Mouse (Mus musculus): ENCODE results near the gene Gal3st2. TPM values are rescaled to one million over a fixed set of nuclear protein-coding genes. Genes with fewer than 3 reads are reported as not detected.
"Not testable (repeated sequence)": the region's sequence is repeated elsewhere in the genome, so short reads cannot be mapped to it uniquely, and the experiment has no call there.

The Gal3st2 gene
- polyA plus RNA-seq (2012; ENCODE audit: insufficient read depth, insufficient read length, missing spikeins), result not detected in 2 replicates

DNA sequence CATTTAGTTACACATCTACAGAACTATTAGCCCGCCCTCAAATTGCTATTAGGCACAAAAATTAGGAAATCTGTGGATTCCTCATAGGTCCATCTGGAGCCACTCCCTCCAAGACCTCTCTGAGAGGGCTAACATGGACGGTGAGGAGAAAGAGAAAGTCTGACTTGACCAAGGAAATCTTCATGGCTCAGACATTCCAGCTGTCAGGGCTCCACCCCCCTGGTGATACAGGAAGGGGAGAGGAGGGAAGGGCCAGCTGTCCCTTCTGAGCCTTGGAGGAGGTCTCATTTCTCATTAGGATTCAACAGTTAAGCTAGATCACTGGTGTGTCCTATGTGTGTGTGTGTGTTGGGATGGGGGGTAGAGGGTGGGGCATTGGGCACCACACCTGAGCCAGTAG, at the start of gene Gal3st2:
TSS of gene Gal3st2 (plus strand) at position 259 of the 400 bp plus-strand sequence.
- not testable (repeated sequence) for H3K4me1 ChIP-seq (ENCODE audit: control insufficient read depth, insufficient read depth, insufficient read length, low read length); H3K27ac ChIP-seq (replicated peaks; ENCODE audit: low read depth, low read length); H3K4me3 ChIP-seq (ENCODE audit: insufficient read depth, low read depth, low read length)

DNA sequence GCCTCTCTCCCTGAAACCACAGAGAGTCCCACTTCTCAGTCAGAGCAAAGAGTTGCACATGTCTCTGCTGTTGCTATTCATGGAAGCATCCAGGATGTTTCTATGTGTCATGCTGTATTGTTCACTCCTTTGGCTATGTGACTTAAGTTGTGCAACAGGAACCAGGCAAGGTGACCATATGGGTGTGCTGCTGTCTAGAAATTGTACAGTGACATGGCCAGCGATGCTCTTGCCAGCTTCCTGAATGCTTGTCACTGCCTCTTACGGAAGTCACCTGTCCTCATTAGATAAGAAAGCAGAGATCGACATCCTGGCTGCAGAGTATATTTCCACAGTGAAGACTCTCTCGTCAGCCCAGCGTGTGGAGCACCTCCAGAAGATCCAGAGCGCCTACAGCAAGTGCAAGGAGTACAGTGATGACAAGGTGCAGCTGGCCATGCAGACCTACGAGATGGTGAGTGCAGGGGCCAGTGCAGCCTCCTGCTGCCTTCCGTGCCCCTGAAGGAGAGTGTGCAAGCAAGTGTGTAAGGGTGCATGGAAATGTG, 49.5 kb upstream of the Gal3st2 start:
- Histone ChIP-seq H3K4me1 (ENCODE audit: control insufficient read depth, insufficient read depth, insufficient read length, low read length) (no peaks in the 10 kb centered on the region), H3K4me3 (ENCODE audit: insufficient read depth, low read depth, low read length) (no peak overlapping the region), H3K27ac (replicated peaks; ENCODE audit: low read depth, low read length) (no peak overlapping the region)

GRCm38 (mm10) chr1:93817823-93818532, 43.1 kb upstream of the Gal3st2 start:
- no peak overlapping the region for H3K4me3 ChIP-seq (ENCODE audit: insufficient read depth, low read depth, low read length)
- no peak overlapping the region for H3K27ac ChIP-seq (replicated peaks; ENCODE audit: low read depth, low read length)
- H3K4me1 ChIP-seq (ENCODE audit: control insufficient read depth, insufficient read depth, insufficient read length, low read length), result no peaks in the 10 kb centered on the region

- Histone ChIP-seq H3K4me1 (ENCODE audit: control insufficient read depth, insufficient read depth, insufficient read length, low read length) (no peaks in the 10 kb centered on the region), H3K27ac (replicated peaks; ENCODE audit: low read depth, low read length) (no peak overlapping the region), H3K4me3 (ENCODE audit: insufficient read depth, low read depth, low read length) (no peak overlapping the region)
These were observed 42.4 kb upstream of the Gal3st2 start for GRCm38 (mm10) chr1:93818722-93819121.

DNA sequence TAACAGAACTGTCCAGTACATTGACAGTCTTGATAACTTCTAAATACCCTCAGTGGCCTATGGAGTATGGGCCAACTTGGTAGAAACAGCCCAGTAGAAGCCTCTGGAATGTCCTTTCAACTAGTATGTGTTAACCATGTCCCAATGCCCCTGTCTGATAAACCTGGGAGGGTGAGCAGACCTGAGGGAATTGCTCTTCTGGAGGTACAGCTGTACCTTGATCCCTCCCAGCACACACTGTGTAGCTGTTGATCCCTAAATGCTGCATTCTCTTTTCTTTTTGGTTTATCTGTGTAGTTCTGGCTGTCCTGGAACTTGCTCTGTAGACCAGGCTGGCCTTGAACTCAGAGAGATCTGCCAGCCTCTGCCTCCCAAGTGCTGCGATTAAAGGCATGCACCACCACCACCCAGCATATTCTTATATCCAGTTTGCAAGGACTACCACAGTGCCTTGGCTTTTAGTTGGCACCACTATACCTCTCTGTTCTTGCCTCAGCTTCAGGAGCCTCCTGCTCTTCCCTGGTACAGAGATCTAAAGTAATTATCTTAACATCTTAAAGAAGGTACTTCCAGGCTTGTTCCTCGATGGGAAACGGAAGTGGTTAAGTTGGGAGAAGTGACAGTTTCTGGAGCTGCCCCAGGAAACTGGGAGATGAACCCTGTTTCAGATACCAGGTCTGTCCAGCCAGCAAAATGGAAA, 37.2 kb upstream of the Gal3st2 start:
- Histone ChIP-seq H3K4me3 (ENCODE audit: insufficient read depth, low read depth, low read length) (no peak overlapping the region), H3K27ac (replicated peaks; ENCODE audit: low read depth, low read length) (0 out of 2 replicates have a peak overlapping the region, but pooled peaks have one; percentile 8), H3K4me1 (ENCODE audit: control insufficient read depth, insufficient read depth, insufficient read length, low read length) (peaks cover 5% of the 10 kb centered on the region; the same call in 1 of the 2 replicates)

- peaks cover 5% of the 10 kb centered on the region; the same call in 1 of the 2 replicates for H3K4me1 ChIP-seq (ENCODE audit: control insufficient read depth, insufficient read depth, insufficient read length, low read length)
These were observed 36.5 kb upstream of the Gal3st2 start, which contains the start of gene D2hgdh for GRCm38 (mm10) chr1:93824609-93825008. TSS of gene D2hgdh (plus strand) at chr1:93824909.

DNA sequence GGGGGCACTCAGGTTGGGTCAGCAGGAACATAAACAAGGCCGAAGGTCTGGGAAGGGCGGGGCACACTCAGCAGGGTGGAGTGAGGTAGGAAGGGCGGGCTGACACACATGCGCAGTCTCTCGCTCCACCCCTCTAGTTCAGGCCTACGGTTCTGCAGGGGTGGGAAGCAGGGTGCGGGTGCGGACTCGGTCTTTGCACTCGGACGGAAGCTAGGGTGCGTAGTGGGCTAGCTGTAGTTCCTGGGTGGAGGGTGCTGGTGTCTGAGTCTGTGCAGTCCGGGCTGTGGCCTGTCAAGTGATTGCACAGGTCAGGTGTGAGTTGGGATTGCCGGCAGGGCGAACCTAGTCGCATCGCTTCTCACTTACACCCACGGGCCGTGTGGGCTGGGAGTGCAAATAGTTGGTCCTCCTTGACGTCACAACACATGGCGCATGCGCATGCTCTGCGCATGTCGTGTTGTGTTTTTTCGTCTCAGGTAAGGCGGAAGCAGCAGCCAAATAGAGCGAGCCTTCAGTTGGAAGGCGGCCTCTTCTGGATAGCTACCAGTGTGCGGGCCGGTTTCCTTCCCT, 35.9 kb upstream of the Gal3st2 start:
- Histone ChIP-seq H3K4me3 (ENCODE audit: insufficient read depth, low read depth, low read length) (peak overlapping the region; percentile 72), H3K27ac (replicated peaks; ENCODE audit: low read depth, low read length) (peak overlapping the region; percentile 87), H3K4me1 (ENCODE audit: control insufficient read depth, insufficient read depth, insufficient read length, low read length) (peaks cover 5% of the 10 kb centered on the region; the same call in 1 of the 2 replicates)

More at GRCm38 (mm10) chr1:93824609-93825008, 36.5 kb upstream of the Gal3st2 start, which contains the start of gene D2hgdh:
- Histone ChIP-seq H3K4me3 (ENCODE audit: insufficient read depth, low read depth, low read length) (peak within 1 kb of the TSS; percentile 72), H3K27ac (replicated peaks; ENCODE audit: low read depth, low read length) (peak within 1 kb of the TSS; percentile 87)

GRCm38 (mm10) chr1:93825771-93826539, 35.2 kb upstream of the Gal3st2 start:
- Histone ChIP-seq H3K4me1 (ENCODE audit: control insufficient read depth, insufficient read depth, insufficient read length, low read length) (peaks cover 5% of the 10 kb centered on the region; the same call in 1 of the 2 replicates), H3K4me3 (ENCODE audit: insufficient read depth, low read depth, low read length) (peak overlapping the region; percentile 72), H3K27ac (replicated peaks; ENCODE audit: low read depth, low read length) (peak overlapping the region; percentile 10)

GRCm38 (mm10) chr1:93826540-93826835, 34.6 kb upstream of the Gal3st2 start:
- Histone ChIP-seq H3K27ac (replicated peaks; ENCODE audit: low read depth, low read length) (no peak overlapping the region), H3K4me3 (ENCODE audit: insufficient read depth, low read depth, low read length) (no peak overlapping the region), H3K4me1 (ENCODE audit: control insufficient read depth, insufficient read depth, insufficient read length, low read length) (peaks cover 5% of the 10 kb centered on the region; the same call in 1 of the 2 replicates)

DNA sequence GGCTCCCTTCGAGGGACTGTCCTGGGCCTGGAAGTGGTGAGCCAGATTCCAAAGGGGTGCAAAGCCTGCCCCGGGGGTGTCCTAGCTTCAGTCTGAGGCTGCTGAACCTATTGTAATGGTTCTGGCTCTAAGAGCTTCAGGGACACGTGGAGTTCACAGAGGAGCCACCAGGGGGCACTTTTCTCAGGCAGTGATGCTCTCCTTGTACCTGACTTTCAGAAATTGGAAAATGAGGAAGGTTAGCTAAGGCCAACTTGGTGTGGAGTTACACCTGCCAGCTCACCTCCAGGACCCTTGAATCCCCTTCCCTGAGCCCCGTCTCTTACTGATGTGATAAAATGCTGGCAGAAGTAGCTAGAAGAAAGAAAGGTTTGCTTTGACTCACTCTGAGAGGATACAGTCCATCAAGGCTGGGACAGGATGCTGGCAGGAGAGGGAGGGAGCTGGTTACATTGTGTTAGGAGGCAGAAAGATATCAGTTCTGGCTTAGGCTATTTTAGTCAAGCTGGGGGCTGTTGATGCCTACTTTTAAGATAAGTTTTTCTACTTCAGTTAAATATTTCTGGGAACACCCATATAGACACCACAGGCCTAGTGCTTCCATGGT, 28.2 kb upstream of the Gal3st2 start:
- H3K4me3 ChIP-seq (ENCODE audit: insufficient read depth, low read depth, low read length); H3K4me1 ChIP-seq (ENCODE audit: control insufficient read depth, insufficient read depth, insufficient read length, low read length); H3K27ac ChIP-seq (replicated peaks; ENCODE audit: low read depth, low read length): not testable (repeated sequence)

DNA sequence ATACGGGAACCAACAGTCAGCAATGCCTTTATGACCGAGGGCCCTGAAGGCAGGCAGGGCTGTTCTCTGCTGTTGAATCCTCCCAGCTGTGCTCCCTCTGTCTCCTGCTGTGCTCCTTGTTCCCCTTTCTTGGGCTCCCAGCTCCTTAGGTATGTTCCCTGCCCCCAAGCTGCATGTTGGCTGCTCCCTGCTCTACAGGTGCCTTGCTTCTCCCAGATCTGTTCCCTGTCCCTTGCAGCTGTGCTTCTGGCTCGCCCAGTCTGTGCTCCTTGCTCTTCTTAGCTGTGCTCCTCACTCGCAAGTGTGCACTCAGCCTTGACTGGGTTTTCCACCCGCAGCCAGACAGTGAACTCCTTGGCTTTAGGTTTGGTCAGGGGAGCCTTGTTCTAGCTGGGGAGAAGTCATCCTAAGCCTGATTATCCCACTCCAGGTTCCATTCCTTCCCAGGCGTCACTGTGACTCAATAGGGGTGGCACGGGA, 26.4 kb upstream of the Gal3st2 start:
- no peaks in the 10 kb centered on the region for H3K4me1 ChIP-seq (ENCODE audit: control insufficient read depth, insufficient read depth, insufficient read length, low read length)
- no peak overlapping the region for H3K4me3 ChIP-seq (ENCODE audit: insufficient read depth, low read depth, low read length)
- H3K27ac ChIP-seq (replicated peaks; ENCODE audit: low read depth, low read length), result no peak overlapping the region

- no peak overlapping the region for H3K27ac ChIP-seq (replicated peaks; ENCODE audit: low read depth, low read length)
- no peak overlapping the region for H3K4me3 ChIP-seq (ENCODE audit: insufficient read depth, low read depth, low read length)
- no peaks in the 10 kb centered on the region for H3K4me1 ChIP-seq (ENCODE audit: control insufficient read depth, insufficient read depth, insufficient read length, low read length)
These were observed 25.9 kb upstream of the Gal3st2 start for GRCm38 (mm10) chr1:93835211-93835610.

DNA sequence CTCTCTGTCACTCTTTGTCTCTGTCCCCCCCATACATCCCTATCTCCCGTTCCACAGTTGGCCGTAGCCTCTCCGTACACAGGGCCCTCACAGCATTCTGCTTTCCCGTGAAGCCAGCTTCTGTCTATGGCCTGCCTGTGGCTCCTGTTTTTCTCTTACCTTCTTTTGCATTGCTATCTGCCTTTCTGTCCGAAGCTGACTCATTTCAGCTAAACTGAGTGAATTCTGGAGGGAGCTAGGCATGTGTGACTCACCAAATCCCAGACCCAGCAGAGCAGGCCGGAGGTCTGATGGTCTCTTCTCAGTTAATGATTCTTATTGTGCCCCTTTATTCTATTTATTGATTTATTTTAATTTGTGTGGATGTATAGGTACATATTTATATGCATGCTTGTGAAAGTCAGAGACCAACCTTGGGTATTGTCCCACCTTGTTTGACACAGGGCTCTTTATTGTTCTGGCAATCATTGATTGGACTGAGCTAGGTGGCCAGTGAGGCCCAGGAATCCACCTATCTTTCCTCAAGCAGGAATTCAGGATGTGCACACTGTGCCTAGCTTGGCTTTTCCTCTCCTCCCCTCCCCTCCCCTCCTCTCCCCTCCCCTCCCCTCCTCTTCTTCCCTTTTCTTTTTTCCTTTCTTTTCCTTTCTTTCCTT, 25.1 kb upstream of the Gal3st2 start:
- Histone ChIP-seq H3K4me3 (ENCODE audit: insufficient read depth, low read depth, low read length) (no peak overlapping the region), H3K4me1 (ENCODE audit: control insufficient read depth, insufficient read depth, insufficient read length, low read length) (no peaks in the 10 kb centered on the region), H3K27ac (replicated peaks; ENCODE audit: low read depth, low read length) (no peak overlapping the region)

DNA sequence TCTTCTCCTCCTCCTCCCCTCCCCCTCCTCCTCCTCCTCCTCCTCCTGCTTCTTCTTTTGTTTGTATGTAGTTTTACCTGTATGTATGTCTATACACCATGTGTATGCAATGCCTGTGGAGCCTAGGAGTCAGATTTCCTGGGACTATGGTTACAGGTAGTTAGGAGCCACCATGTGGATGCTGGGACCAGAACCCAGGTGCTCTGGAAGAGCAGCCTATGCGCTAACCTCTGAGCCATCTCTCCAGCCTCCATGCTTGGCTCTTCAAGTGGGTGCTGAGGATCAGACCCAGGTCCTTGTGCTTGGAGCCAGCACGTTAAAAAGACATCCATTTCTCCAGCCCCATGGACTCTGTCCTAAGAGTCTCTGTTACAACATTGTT, 24.6 kb upstream of the Gal3st2 start:
- Histone ChIP-seq H3K27ac (replicated peaks; ENCODE audit: low read depth, low read length) (no peak overlapping the region), H3K4me1 (ENCODE audit: control insufficient read depth, insufficient read depth, insufficient read length, low read length) (no peaks in the 10 kb centered on the region), H3K4me3 (ENCODE audit: insufficient read depth, low read depth, low read length) (no peak overlapping the region)
